Mouse (Mus musculus) heart, postnatal 0 days (tissue): ENCODE results near the gene Osbpl6. TPM values are rescaled to one million over a fixed set of nuclear protein-coding genes. Genes with fewer than 3 reads are reported as not detected.
A peak's percentile ranks its signal among the peaks of the same experiment; 100 is the strongest.

Experiments used
- ATAC-seq: fragments of 200-750 bp; cut with Nextera tagmentation; 2 replicates; pipeline ENCODE4 v1.8.0; 2017; ENCODE audit warnings: low read depth, moderate number of reproducible peaks, moderate library complexity; ENCODE audit not compliant: insufficient read depth
- DNase-seq: peaks from one replicate; pipeline ENCODE4 v3.0.0-alpha.2; 2016; ENCODE audit warnings: low spot score
- H3K27ac ChIP-seq: fragments of 300-500 bp; sonication (generic); 2 replicates; pipeline ENCODE4 v1.5.1; 2014; ENCODE audit warnings: low read depth, mild to moderate bottlenecking
- H3K27me3 ChIP-seq: fragments of 300-500 bp; sonication (generic); 2 replicates; pipeline ENCODE4 v1.6.1; 2014; ENCODE audit warnings: low read length, mixed read lengths; ENCODE audit not compliant: control insufficient read depth, insufficient read depth
- H3K36me3 ChIP-seq: fragments of 300-500 bp; sonication (generic); replicated peaks from 2 replicates; pipeline ENCODE4 v1.6.1; 2014; ENCODE audit warnings: low read length, mixed read lengths; ENCODE audit not compliant: control insufficient read depth, insufficient read depth
- H3K4me1 ChIP-seq: fragments of 300-500 bp; sonication (generic); 2 replicates; pipeline ENCODE4 v1.6.1; 2014; ENCODE audit warnings: antibody characterized with exemption; ENCODE audit not compliant: control insufficient read depth, insufficient read depth
- H3K4me2 ChIP-seq: fragments of 300-500 bp; sonication (generic); 2 replicates; pipeline ENCODE4 v1.6.1; 2014; ENCODE audit warnings: low read depth, mild to moderate bottlenecking, low read length, moderate library complexity
- H3K4me3 ChIP-seq: fragments of 300-500 bp; sonication (generic); 2 replicates; pipeline ENCODE4 v1.5.1; 2014; ENCODE audit warnings: low read depth, low read length
- H3K9ac ChIP-seq: fragments of 300-500 bp; sonication (generic); replicated peaks from 2 replicates; pipeline ENCODE4 v1.6.1; 2014; ENCODE audit warnings: low read depth, low read length, mixed read lengths
- H3K9me3 ChIP-seq: fragments of 300-500 bp; sonication (generic); replicated peaks from 2 replicates; pipeline ENCODE4 v1.6.1; 2016; ENCODE audit warnings: low read length; ENCODE audit not compliant: control insufficient read depth
- CTCF ChIP-seq: IDR thresholded peaks from 2 replicates; pipeline ENCODE4 v1.5.1; 2016; ENCODE audit warnings: antibody characterized with exemption, control low read depth, low read depth
- EP300 ChIP-seq: IDR thresholded peaks from 2 replicates; pipeline ENCODE4 v1.6.1; 2016; ENCODE audit warnings: antibody characterized with exemption, low read depth
- WGBS: fragments of 180-500 bp; shearing (Covaris S2); extraction: QIAGEN DNeasy Blood & Tissue Kit; methylation state at CpG from one replicate; pipeline ENCODE4 v1.1.7; 2014; 5-methylcytosine and 5-hydroxymethylcytosine counted together
- polyA plus RNA-seq: library from polyadenylated mRNA; unstranded; fragments of >200 nt; fragmentation: Nextera tagmentation; extraction: Ambion mirVana; gene quantifications from 2 replicates; pipeline ENCODE4 v1.2.1, GENCODE M21; 2015
- total RNA-seq: library from RNA; depleted of rRNA; stranded (reverse); fragments of >200 nt; gene quantifications from 2 replicates; pipeline ENCODE4 v1.2.3, GENCODE M21; 2014; ENCODE audit warnings: low replicate concordance

The Osbpl6 gene
- total and polyA plus RNA-seq, 2 experiments from 2014 or later: 3.3 to 5.0 TPM

DNA sequence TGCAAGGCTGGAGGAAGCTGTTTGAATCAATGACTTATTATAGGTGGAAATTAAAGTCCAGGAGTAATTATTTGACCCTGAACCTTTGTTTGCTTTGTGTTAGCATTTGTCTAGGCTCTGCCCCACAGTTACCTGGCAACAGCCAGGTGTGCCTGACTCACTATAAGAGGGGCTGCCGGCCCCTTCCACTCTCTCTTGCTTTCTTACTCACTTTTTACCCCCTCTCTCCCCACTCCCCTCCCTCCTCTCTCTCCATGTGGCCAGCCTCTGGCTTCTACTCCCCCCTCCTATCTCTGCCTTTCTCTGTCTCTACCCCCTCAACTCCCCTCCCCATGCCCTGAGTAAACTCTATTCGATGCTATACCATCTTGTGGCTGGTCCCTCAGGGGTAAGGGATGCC is 33.2 kb downstream of the Osbpl6 start:
- Histone ChIP-seq H3K27ac (no peak overlapping the region), H3K4me2 (no peak overlapping the region), H3K9me3 (no peaks in the 10 kb centered on the region), H3K4me3 (no peak overlapping the region), H3K36me3 (no peaks in the 10 kb centered on the region), H3K9ac (no peak overlapping the region), H3K27me3 (no peaks in the 10 kb centered on the region), H3K4me1 (no peaks in the 10 kb centered on the region; the same call in 1 of the 2 replicates)
- no peak for TF ChIP-seq CTCF
- no peak for TF ChIP-seq EP300
- WGBS: 50% methylated on average over 2 of the region's 2 CpGs
- no peak for ATAC-seq
- DNase-seq: no peak

DNA sequence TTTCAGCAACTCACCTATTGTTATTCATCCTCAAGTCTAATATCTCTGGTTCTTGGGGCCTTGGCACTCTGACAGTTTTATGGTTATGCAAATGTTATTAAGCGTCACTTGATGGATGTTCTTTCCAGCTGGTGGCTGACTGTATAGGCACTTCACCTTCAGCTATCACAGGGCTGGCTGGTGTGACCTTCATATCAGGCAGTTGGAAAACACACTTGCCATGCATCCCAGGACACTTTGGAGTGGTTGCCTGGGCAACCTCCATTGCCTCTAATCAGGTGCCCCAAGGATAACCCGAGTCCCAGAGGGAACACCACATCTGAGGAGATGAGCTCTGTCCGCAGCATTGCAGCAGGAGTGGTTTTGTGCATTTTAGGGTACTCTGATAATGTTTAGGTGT is 35.8 kb downstream of the Osbpl6 start:
- Histone ChIP-seq H3K27ac (0 out of 2 replicates have a peak overlapping the region, but pooled peaks have one; percentile 23), H3K9me3 (no peaks in the 10 kb centered on the region), H3K4me3 (no peak overlapping the region), H3K9ac (no peak overlapping the region), H3K4me2 (no peak overlapping the region), H3K4me1 (no peaks in the 10 kb centered on the region; the same call in 1 of the 2 replicates), H3K27me3 (no peaks in the 10 kb centered on the region), H3K36me3 (no peaks in the 10 kb centered on the region)
- peak; percentile 71 for DNase-seq
- no peak for TF ChIP-seq EP300
- no peak for TF ChIP-seq CTCF
- peak; percentile 98 for ATAC-seq
- 28% methylated on average over 3 of the region's 3 CpGs for WGBS

DNA sequence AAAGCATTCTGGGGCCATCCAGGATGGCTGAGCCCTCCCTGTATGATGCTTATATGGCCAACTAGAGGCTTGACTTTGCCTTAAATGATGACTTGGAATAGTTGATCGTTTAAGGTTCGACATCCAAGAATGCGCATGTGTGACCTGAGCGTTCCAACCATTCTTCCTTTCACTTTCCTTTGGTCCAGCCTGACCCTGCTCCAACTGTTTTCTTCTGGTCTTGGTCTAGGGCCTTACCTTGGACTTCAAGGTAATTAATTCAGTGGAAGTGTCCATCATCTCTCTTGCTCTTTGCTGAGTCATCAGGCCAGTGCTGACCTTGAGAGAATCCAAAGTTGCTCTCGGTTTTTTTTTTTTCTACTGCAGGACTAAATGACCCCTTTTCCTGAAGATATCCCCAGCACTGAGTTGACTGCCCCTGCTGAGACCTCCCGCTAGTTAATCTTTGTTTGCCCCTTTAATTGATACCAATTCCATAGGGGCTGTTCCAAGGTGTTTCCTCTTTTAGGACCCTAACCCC is 43.6 kb downstream of the Osbpl6 start:
- no peak for ATAC-seq
- no peak for DNase-seq
- Histone ChIP-seq H3K4me2 (no peak overlapping the region), H3K4me1 (no peaks in the 10 kb centered on the region), H3K36me3 (no peaks in the 10 kb centered on the region), H3K9me3 (no peaks in the 10 kb centered on the region), H3K4me3 (no peak overlapping the region), H3K9ac (no peak overlapping the region), H3K27ac (no peak overlapping the region), H3K27me3 (no peaks in the 10 kb centered on the region)
- TF ChIP-seq CTCF (no peak), EP300 (no peak)
- 82% methylated on average over 6 of the region's 6 CpGs for WGBS

DNA sequence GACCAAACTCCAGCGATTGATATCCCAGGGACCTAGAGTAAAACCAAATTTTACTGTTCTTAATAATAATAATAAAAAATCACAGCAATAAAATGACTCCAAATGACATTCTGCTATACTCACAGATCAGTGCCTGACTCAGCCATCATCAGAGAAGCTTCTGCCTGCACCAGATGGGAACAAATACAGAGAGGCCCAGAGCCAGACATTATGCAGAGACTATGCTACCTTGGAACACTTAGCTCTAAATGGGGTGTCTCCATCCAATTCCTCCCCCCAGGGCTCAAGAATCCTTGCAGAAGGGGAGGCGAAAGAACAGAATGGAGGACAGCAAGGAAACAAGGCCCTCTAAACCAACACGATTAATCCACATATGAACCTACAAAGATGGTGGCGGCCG is 60.4 kb downstream of the Osbpl6 start:
- H3K27me3 ChIP-seq: no peaks in the 10 kb centered on the region
- H3K4me3 ChIP-seq: no peak overlapping the region
- ATAC-seq (no peak), DNase-seq (no peak)
- WGBS: 91% methylated on average over 5 of the region's 5 CpGs
- no peaks in the 10 kb centered on the region for H3K9me3 ChIP-seq
- no peaks in the 10 kb centered on the region for H3K4me1 ChIP-seq
- H3K36me3 ChIP-seq: no peaks in the 10 kb centered on the region
- no peak overlapping the region for H3K9ac ChIP-seq
- TF ChIP-seq EP300 (no peak), CTCF (no peak)
- no peak overlapping the region for H3K27ac ChIP-seq
- no peak overlapping the region for H3K4me2 ChIP-seq

DNA sequence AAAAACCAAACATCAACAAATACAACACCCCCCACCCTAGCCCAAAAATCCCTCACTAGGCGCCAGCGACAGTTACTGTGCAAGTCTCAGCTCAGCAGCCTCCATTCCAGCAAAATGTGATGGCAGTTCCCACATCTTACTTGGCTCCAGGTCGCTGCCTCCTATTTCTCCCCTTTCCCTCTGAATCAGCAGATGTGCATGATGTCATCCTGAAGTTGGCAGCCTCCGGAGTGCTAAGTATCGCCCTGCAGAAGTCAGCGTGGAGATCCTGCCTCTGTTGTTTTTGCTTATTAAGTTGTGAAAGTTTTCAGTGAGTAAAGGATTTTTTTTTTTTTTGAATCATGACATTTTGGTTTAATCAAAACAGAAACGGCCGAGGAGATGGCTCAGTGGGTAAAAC is 61.9 kb downstream of the Osbpl6 start:
- WGBS: 44% methylated on average over 8 of the region's 8 CpGs
- Histone ChIP-seq H3K27ac (no peak overlapping the region), H3K9me3 (no peaks in the 10 kb centered on the region), H3K27me3 (no peaks in the 10 kb centered on the region), H3K4me3 (no peak overlapping the region), H3K4me1 (no peaks in the 10 kb centered on the region), H3K36me3 (no peaks in the 10 kb centered on the region), H3K4me2 (no peak overlapping the region), H3K9ac (no peak overlapping the region)
- no peak for TF ChIP-seq EP300
- no peak for TF ChIP-seq CTCF
- DNase-seq (peak; percentile 19), ATAC-seq (no peak)

DNA sequence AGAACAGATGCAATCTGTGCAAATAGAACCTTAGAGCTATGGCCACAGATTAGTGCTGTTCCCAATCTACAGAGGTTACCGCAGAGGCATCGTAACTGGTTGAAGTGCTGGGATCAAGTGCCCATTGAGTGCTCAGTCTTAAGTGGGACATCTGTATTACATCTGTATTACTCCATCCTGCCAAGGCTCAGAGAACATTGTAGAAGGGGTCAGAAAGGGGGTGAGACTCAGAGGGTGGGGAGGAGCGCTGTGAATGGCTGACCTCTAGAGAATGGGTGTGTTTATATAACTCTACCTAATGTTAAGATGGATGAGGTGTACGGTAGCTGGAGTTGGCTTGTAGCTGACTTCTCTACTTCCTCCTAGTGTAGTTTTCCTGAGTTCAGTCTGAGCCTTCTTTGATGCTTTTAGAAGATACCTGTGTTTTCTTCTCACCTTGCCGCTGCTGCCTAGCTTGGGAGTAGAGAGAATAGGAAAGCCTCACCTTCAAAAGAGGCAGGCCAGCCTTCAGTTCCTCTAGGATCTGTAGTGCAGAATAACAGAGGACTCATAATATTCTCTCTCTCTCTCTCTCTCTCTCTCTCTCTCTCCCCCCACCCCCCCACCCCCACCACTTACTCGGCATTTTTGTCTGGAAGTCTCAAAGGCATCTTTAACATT is 62.9 kb downstream of the Osbpl6 start:
- ATAC-seq: no peak

More for the DNA sequence above, 62.9 kb downstream of the Osbpl6 start:
- Histone ChIP-seq H3K27ac (no peak overlapping the region), H3K4me3 (no peak overlapping the region), H3K4me1 (no peaks in the 10 kb centered on the region), H3K9ac (no peak overlapping the region), H3K27me3 (no peaks in the 10 kb centered on the region), H3K4me2 (no peak overlapping the region), H3K36me3 (no peaks in the 10 kb centered on the region), H3K9me3 (no peaks in the 10 kb centered on the region)
- WGBS: 73% methylated on average over 6 of the region's 6 CpGs
- DNase-seq: no peak
- no peak for TF ChIP-seq CTCF
